Mouse (Mus musculus) megakaryocyte progenitor cell, adult 5-6 weeks (primary cell): Measurements from ENCODE around the gene Kcnj8. TPM values are rescaled to one million over a fixed set of nuclear protein-coding genes. Genes with fewer than 3 reads are reported as not detected.
"Not testable (repeated sequence)": the region's sequence is repeated elsewhere in the genome, so short reads cannot be mapped to it uniquely, and the experiment has no call there.

ENCODE experiments used
- ATAC-seq: replicated peaks from 2 replicates; pipeline ENCODE4 v1.8.0; 2016; ENCODE audit warnings: mild to moderate bottlenecking, moderate TSS enrichment, inconsistent platforms; ENCODE audit not compliant: poor library complexity
- total RNA-seq, 2 experiments: library from RNA; stranded (forward) in 1 of 2; stranded (reverse) in 1 of 2; fragments of 157-497, 149-512 nt in 1 of 2; fragments of 200-1000 nt in 1 of 2; gene quantifications; 2 replicates each; pipeline versions ENCODE4 v1.2.3 to v1.2.4; 2015 to 2017

Kcnj8 gene
- total RNA-seq, 2 experiments from 2014 or later: 0.05 TPM; not detected in 1

DNA sequence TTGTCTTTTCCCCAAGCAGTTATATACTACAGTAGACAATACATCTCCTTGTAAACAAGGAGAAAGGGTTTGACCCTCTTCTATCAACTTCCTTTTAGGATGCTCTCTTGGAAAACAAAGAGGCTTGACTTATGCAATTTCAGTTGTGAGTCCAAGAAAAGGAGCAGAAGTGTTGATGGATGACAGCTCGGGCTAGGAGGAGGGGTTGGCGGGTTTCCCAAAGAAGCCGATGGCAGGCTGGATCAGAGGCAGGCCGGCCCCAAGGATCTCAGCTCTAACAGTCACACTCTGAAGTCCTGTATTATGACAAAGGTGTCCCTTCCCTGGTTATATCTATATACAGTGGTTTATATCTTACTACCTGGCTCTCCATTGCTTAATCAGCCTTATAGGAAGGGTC is 19.9 kb downstream of the Kcnj8 start:
- no peak for ATAC-seq

- ATAC-seq: no peak
Measured at GRCm38 (mm10) chr6:142550871-142551270, 20.5 kb downstream of the Kcnj8 start.

DNA sequence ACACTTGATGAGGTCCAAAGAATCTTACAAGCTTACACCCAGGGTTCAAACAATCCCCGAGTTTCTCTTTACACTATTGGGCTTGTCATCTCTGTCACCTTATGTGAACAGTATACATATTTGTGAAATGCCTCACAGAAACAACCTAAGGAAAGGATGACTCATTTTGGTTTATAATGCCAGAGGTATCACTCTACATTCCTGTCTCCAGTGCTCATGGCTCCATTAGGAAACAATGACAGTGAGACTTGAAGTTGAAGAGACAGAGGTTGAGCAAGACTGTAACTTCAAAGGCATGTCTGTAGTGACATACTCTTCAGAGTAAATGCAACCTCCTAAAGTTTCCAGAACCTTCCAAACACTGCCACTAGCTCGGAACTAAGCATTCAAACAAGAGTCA is 23.0 kb downstream of the Kcnj8 start:
- no peak for ATAC-seq

- ATAC-seq: 0 out of 2 replicates have a peak, but pooled peaks have one; percentile 20
Measured at GRCm38 (mm10) chr6:142545132-142545531, 26.3 kb downstream of the Kcnj8 start.

DNA sequence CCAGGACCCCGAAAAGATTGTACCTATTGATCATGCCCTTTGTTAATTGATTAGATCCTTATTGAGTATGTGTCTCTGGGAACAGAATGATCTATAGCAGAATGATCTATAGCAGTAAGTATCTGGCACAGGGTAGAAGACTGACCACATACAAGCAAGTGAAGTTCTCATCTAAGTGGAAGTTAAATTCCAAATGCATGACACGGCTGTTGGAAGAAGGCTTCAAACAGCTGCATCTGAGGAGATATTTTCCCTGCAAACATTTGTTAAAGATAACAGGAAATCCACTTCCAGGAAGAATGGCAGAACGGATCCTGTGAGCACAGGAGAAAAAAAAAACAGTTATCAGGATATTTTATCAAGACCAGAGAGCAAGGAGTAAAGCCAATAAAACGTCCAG is 27.8 kb downstream of the Kcnj8 start:
- no peak for ATAC-seq

DNA sequence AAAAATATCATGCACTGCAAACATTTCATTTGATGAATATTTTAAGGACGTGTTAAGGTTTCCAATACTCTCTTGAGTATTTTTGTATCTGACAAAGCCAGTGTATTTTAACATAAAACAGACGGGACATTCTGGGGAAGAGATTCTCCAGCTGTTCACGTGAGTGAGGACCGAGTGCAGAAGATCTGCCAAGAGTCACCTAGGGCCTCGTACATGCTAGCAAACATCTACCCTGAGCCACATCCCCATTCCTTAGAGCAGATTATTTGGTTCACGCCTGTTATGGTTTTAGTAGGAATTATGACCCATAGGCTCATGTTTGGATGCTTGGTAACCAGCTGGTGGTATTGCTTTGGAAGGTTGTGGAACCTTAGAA is 28.6 kb downstream of the Kcnj8 start:
- ATAC-seq: no peak

GRCm38 (mm10) chr6:142542082-142542799 is 29.2 kb downstream of the Kcnj8 start:
- no peak for ATAC-seq

GRCm38 (mm10) chr6:142540561-142541160 is 30.8 kb downstream of the Kcnj8 start:
- no peak for ATAC-seq

DNA sequence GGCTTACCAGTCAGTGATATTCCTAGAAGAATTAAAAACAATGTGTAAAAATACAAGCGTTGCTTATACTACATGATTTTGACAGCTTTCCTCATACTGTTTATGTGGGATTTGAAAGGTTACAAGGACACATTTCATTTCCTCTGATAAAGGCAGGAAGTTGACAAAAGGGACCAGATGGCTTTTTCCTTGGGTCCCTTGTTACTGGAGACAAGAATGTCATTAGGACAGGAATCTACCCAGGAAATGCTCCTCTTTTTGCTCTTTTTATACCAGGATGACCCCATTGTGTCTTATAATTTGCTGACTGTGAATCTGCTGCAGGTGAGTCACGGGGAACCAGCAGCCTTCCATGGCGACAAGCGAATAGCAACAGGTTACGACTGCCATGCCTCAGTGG is 31.3 kb downstream of the Kcnj8 start:
- no peak for ATAC-seq

- peak; percentile 74 for ATAC-seq
Measured at GRCm38 (mm10) chr6:142538503-142538902, 32.9 kb downstream of the Kcnj8 start.

DNA sequence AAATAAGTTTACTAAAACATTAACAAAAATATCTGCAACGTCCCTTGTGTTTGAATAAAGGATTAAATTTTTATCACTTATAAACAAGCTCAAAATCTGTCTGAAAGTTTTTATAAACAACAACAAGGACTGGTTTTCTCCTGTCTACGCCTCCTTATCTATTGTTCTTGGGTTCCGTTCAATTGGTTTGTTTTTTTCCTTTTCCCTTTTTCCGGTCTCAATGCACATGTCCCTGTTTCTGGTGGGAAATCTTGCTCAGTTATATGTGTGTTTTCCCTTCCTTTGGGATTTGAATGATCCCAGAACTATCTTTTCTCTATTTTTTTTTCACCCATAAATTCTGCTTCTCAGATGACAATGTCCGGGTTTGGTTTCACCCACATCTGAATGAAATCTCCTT is 38.0 kb downstream of the Kcnj8 start:
- ATAC-seq: no peak

DNA sequence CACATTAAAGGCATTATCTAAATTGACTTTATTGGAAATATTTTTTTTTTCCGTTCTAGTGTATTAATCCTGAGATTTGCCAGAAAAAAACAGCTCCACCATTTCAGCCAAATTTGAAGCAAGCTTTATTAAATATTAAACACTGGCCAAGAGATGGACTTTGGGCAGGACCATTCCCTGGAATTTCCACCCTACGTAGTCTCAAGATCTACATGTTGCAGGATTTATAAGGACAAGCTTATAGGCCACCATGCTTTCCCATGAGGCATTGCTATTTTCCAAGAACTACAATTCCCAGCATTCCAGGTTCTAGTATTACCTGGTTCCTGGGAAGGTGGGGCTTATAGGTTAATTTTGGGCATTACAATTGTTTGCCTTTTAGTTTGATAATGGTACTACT is 38.7 kb downstream of the Kcnj8 start:
- ATAC-seq: no peak

GRCm38 (mm10) chr6:142532141-142532540 is 39.3 kb downstream of the Kcnj8 start:
- ATAC-seq: no peak

DNA sequence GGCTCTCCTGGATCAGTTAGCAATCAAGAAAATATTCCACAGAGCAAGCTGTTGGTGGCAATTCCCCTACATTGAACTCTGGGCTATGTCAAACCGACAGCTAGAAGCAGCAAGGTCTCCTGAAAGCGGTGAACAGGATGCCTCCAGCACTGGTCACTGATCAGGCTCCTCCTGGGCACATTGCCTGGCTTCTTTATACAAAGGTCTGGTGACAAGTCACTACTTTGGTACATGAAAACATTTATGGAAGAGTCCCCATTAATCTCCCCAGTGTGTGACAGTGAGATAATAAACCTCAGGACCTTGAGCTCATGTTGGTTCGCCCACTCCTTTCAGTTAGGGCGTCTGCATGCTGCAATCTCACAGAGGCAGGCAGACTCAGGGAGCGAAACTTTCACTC is 41.0 kb downstream of the Kcnj8 start:
- peak; percentile 96 for ATAC-seq

GRCm38 (mm10) chr6:142529680-142530079 is 41.7 kb downstream of the Kcnj8 start:
- ATAC-seq: no peak

DNA sequence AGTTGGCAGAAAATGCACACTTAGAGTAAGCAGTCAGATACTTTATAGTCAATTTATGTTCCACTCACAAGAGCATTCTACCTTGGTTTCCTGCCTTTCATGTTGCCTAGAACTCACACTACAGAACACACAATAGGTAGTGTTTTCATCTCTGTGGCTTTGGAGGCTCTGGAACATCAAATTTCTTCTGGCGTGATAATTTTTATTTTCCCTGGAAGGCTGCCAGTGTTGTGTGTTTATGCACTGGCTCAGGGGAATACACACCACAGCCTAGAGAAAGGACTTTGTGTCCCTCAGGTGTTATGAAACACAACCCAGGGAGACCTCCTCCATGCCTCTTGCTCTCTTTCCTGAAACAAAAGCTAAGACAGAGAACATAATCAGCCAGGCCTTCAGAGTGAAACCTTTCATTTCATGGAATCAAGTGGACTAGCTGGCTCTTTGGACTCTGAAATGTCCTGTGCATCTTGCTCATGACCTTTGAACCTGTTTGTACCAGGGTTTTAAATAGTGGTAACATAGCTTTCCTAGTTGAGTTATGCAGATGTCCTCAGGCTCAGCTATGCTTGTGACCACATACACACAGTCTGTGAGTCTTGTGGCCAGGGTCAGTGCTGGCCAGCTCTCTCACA is 43.4 kb downstream of the Kcnj8 start:
- no peak for ATAC-seq

GRCm38 (mm10) chr6:142524635-142525308 is 46.6 kb downstream of the Kcnj8 start:
- ATAC-seq: peak; percentile 97

DNA sequence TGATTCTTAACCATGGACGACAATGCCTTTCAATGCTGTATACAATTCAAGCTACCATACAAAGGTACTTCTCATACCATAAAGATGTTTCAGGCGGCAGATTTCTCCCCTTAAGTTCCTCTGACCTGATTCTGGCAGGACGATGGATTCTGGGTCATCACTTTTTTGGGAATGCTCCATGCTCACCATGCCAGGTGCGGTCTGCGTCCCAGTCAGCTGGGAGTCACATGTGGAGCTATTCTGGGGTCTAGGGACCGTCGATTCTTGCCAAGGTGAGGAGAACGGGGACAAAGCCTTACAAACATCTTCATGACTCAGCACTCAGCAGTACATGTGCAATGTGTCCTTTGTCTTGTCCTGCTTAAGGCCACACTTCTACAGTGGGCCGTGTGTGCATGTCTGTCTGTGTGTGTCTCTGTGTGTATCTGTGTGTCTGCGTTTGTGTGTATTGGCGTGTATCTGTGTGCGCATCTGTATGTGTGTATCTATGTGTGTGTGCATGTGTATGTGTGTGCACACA is 49.8 kb downstream of the Kcnj8 start:
- no peak for ATAC-seq

- ATAC-seq: peak; percentile 88
Measured at GRCm38 (mm10) chr6:142519110-142519509, 52.3 kb downstream of the Kcnj8 start.

DNA sequence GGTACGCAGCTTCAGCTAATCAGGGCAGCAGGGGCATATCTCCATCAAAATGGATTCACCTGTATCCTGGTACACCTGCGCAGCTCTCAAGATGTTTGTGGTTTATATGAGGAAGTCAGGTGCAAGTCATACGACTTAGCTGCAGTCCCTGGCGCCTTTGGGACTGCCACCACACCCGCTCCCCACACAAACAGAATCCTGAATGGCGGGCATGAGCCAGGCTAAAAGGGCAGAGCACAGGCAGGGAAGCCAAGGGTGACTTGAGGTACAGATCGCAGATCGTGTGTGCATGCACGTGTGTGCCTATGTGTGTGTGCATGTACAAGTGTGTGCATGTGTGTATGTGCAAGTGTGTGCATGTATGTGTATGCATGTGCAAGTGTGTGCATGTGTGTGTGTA is 56.0 kb downstream of the Kcnj8 start:
- ATAC-seq: not testable (repeated sequence)

GRCm38 (mm10) chr6:142514912-142515311 is 56.5 kb downstream of the Kcnj8 start:
- peak; percentile 49 for ATAC-seq
